Mouse (Mus musculus): Measurements from ENCODE around the gene Coq4. TPM values are rescaled to one million over a fixed set of nuclear protein-coding genes. Genes with fewer than 3 reads are reported as not detected.
A peak's percentile ranks its signal among the peaks of the same experiment; 100 is the strongest.
"Not testable (repeated sequence)": the region's sequence is repeated elsewhere in the genome, so short reads cannot be mapped to it uniquely, and the experiment has no call there.

Gene Coq4
- total RNA-seq (2021) = 10 to 100 TPM; 28.1 to 28.9 TPM

GRCm38 (mm10) chr2:29787104-29787917 is at the start of gene Coq4:
TSS of gene Coq4 (plus strand) at chr2:29787493.
- intact Hi-C loops (cut with DNase I) = no loop called here

GRCm38 (mm10) chr2:29738799-29739198 is 48.5 kb upstream of the Coq4 start:
- intact Hi-C loops (cut with DNase I) = no loop called here

More at GRCm38 (mm10) chr2:29787104-29787917, at the start of gene Coq4:
- DNase-seq (ENCODE audit: low spot score in 2 of 2) = peak; percentile 92 to 96

GRCm38 (mm10) chr2:29739368-29739767 is 47.9 kb upstream of the Coq4 start:
- intact Hi-C loops (cut with DNase I) = no loop called here
- peak; percentile 37 to 44 for DNase-seq (ENCODE audit: low spot score in 2 of 2)

More at GRCm38 (mm10) chr2:29738799-29739198, 48.5 kb upstream of the Coq4 start:
- no peak for DNase-seq (ENCODE audit: low spot score in 2 of 2)

DNA sequence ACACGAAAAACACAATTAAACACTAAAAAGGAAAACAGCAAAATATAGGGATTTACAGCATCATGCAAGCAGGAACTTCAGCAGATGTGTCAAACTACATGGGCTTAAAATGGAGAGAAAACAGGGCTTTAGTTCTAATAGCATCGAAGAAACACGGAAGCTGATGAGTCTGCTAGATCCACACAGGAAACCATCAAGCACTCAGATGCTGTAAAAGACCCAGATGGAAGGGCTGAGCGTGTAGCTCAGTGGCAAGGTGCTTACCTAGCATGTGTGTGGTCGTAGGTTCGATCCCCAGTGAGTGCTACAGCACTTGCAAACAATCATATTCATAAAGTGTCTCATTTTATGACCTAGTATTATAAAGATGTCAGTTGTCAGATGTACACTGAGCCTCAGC is 46.1 kb upstream of the Coq4 start:
- no peak for DNase-seq (ENCODE audit: low spot score in 2 of 2)
- intact Hi-C loops (cut with DNase I) = no loop called here

DNA sequence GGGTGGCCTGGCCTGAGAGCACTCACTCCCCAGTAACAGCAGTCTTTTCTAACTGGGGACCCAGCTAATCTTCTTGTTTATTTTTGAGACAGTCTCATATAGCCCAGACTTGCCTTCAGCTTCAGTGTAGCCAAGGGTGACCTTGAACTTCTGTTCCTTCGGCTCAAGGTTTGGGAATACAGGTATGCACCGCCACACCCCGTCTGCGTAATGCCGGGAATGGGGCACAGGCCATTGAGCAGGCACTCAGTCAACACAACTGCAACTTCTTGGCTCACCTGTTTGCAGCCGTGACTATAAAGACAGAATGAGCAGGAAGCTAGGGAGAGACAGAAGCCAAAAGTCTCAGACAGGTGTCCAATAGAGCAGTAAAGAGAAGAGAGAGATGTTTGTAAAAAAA is 43.0 kb upstream of the Coq4 start:
- intact Hi-C loops (cut with DNase I) = no loop called here
- no peak for DNase-seq (ENCODE audit: low spot score in 2 of 2)

DNA sequence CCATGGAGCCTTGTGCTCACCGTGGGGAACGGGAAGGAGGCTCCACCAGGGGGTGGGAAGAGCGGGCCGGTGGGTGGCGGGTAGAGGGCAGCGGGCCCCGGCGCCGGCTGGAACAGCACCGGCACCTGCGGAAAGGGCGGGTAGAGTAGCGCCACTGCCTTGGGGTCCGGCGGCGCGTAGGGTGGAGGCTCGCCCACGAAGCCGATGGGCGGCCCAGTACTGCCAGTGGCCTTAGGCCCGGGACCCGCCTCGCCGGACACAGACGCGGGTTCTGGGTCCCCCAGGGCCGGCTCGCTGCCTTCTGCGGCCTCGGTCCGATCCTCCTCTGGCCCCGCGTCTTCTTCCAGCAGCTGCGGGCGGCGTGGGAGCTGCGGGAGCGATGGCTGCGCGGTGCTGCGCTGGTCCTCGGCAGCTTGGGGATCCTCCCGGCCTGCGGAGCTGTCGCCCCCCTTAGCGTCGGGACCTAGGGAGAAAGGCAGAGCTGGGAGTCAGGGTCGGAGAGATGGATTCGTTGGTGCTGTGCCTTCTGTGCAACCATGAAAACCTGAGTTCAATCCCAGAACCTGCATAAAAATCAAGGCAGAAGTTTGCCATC is 40.0 kb upstream of the Coq4 start:
- peak; percentile 20 to 23 for DNase-seq (ENCODE audit: low spot score in 2 of 2)

DNA sequence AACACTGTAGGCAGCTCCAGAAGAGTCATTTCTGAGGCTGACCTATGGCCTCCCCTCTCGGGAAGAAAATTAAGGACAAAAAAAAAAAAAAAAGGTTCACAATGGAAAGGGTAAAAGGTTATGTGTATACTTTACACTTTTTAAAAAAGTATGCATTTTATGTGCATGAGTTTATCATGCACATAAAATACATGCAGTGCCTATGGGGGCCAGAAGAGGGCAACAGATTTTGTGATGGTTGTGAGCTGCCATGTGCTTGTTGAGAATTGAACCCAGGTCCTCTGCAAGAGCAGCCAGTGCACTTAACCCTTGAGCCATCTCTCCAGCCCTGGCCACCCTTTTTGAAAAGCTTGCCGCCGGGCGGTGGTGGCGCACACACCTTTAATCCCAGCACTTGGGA is 39.4 kb upstream of the Coq4 start:
- peak in 1 of 2 experiments; percentile 25 for DNase-seq (ENCODE audit: low spot score in 2 of 2)
- intact Hi-C loops (cut with DNase I) = no loop called here

More for the DNA sequence above, 40.0 kb upstream of the Coq4 start:
- intact Hi-C loops (cut with DNase I) = no loop called here

DNA sequence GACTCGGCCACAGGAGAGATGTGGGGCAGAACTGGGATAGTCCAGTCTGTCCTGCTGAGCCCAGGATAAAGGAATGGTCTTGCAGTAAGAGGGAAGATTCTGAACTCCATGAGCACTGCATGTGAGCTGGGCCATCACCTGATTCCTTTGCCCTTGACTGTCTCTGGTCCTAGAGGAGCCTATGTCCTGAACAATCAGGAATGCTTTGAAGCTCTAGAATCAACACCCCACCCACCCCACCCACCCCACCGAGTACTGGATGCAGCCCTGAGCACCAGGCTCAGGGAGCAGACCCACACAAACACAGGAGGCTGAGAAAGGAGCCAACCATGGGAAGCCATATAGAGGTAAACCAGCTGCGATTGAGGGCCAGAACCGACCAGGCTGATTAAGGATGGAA is 38.8 kb upstream of the Coq4 start:
- DNase-seq (ENCODE audit: low spot score in 2 of 2) = no peak
- intact Hi-C loops (cut with DNase I) = no loop called here

GRCm38 (mm10) chr2:29751497-29751896 is 35.8 kb upstream of the Coq4 start, which contains the start of gene Gm13420:
TSS of gene Gm13420 (minus strand) at chr2:29751685.
- intact Hi-C loops (cut with DNase I) = no loop called here
- no peak for DNase-seq (ENCODE audit: low spot score in 2 of 2)

DNA sequence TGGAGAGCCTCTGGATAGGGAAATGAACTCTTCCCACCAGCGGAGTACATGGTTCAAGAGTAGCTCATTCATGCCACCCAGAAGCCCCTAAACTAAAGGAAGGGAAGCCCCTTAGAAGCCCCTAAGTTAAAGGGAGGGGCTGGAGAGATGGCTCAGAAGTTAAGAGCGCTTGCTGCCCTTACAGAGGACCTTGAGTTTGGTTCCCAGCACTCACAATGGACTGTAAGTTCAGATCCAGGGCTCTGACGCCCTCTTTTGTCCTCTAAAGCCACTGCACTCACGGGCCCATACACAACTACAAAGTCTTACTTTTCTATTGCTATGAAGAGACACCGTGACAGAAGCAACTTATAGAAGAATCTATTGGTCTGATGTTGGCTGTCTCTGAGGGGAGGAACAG is 34.9 kb upstream of the Coq4 start:
- intact Hi-C loops (cut with DNase I) = no loop called here
- no peak for DNase-seq (ENCODE audit: low spot score in 2 of 2)

DNA sequence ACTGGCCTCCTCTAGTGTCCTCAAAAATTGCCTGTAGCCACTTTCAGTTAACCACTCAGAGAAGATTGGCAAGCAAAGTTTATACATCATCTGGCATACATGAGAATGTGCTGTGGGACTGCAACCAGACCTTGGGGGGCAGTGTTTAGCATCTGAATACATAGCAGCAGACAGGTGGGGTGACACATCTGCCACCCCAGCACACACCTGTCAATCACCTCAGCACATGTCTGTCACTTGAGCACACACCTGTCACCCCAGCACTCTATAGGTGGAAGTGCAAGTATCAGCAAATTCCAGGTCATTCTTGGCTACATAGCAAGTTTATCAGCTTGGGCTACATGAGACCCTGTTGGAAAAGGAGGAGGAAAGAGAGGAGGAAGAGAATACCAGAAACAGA is 31.6 kb upstream of the Coq4 start:
- intact Hi-C loops (cut with DNase I) = no loop called here
- no peak for DNase-seq (ENCODE audit: low spot score in 2 of 2)

GRCm38 (mm10) chr2:29764831-29765230 is 22.5 kb upstream of the Coq4 start:
- intact Hi-C loops (cut with DNase I) = loop anchor here (2.0 kb wide), 1 partner anchor 94 kb away; no protein-coding TSS in a partner anchor
- DNase-seq (ENCODE audit: low spot score in 2 of 2) = peak; percentile 40 to 55

DNA sequence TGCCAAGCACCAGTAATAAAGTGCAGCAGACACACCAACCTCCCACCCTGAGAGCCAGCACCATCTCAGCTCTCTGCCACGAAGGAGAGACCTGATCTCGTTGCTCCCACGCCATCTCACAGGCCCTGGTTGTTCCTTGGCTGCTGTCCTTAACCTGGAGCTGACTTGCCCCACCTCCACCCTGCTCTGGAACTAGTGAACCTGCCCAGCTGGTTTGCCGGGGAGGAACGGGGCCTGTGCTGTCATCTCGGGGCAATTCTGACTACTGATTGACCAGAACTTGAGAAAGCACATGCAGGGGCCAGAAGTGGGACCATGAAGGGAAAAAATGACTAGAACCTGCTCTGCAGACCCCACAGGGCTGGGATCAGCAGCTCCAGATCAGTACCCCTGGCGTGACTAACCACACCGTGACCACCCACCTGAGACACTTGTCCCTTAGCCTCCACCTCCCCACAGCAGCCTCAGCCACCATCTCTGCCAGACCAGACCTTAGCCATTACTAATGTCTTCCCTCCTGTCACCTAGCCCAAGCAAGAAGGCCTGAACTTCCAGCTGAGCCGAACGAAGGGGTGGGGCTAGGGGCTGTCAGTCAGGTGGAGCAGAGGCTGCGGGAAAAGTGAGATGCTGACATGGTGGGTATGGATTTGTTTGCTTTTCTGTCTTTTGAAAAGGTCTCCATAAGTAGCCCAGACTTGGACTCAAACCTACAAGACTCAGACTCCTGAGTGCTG is 19.1 kb upstream of the Coq4 start:
- intact Hi-C loops (cut with DNase I) = no loop called here
- no peak for DNase-seq (ENCODE audit: low spot score in 2 of 2)

DNA sequence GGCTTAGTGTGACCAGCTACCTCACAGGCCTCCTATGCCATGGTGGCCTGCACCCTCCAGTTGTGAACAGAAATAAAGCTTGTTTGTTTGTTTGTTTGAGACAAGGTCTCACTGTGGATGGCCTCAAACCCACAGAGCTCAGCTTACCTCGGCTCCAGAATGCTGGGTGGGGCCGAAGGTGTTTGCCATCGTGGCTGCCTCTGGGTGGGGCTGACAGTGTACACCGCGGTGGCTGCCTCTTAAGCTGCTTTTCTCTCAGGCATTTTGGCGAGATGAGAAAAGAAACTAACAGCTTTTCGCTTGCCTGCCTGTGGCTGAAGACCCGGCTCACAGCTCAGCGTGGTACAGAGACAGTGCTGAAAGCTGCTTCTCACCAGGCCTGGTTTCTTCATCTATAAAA is 18.4 kb upstream of the Coq4 start:
- intact Hi-C loops (cut with DNase I) = no loop called here

GRCm38 (mm10) chr2:29770162-29770561 is 17.1 kb upstream of the Coq4 start:
- DNase-seq (ENCODE audit: low spot score in 2 of 2) = no peak
- intact Hi-C loops (cut with DNase I) = no loop called here

More for the DNA sequence above, 18.4 kb upstream of the Coq4 start:
- no peak for DNase-seq (ENCODE audit: low spot score in 2 of 2)

DNA sequence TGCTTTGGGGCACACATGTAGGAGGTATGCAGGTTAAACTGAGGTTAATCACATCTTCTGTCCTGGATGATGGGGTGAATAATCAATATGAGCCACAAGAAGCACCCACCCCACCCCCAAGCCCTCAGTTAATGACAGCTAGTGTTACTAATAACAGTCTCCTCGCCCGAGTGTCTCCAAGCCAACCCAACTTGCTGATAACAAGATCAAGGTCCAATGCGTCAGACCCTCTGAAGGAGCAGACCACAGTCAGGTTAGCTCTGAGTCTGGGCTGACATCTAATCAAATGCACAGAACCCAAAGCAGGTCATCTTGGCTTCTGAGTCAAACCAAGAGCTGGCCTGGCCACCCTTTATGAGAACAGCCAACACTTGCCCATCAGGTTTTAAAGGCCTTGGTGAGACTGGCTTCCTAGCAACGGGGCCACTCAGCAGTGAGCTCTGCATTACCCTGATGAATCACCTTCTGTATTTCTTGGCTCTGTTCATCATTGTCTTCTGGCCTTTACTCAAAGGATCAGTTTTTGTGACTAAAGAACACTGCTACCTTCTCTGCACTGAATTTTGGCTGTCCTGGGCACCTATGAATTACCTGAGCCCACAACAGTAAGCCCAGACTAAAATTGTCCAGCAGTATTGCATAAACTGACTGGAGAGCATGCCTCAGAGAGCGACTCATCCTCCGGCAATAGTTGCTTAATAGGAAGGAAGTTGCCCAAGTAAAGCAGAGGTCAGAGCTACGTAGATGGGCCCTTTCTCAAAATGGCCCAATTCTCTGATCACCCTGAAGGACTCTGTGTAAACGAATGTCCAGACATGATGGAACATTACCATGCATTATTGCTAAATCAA is 15.5 kb upstream of the Coq4 start:
- intact Hi-C loops (cut with DNase I) = no loop called here
- no peak for DNase-seq (ENCODE audit: low spot score in 2 of 2)

- DNase-seq (ENCODE audit: low spot score in 2 of 2) = no peak
- intact Hi-C loops (cut with DNase I) = no loop called here
Observed at GRCm38 (mm10) chr2:29773323-29773722, 14.0 kb upstream of the Coq4 start.

DNA sequence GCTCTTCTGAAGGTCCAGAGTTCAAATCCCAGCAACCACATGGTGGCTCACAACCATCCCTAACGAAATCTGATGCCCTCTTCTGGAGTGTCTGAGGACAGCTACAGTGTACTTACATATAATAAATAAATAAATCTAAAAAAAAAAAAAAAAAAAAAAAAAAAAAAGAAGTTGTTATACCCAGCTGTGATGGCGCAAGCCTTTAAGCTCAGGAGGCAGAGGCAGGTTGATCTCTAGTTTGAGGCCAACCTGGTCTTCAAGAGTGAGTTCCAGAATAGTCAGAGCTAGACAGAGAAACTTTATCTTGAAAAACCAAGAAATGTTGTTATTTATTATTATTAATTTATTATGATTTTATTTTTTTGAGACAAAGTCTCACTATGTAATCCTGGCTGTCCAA is 6.0 kb upstream of the Coq4 start:
- DNase-seq (ENCODE audit: low spot score in 2 of 2); intact Hi-C loops (cut with DNase I): not testable (repeated sequence)

DNA sequence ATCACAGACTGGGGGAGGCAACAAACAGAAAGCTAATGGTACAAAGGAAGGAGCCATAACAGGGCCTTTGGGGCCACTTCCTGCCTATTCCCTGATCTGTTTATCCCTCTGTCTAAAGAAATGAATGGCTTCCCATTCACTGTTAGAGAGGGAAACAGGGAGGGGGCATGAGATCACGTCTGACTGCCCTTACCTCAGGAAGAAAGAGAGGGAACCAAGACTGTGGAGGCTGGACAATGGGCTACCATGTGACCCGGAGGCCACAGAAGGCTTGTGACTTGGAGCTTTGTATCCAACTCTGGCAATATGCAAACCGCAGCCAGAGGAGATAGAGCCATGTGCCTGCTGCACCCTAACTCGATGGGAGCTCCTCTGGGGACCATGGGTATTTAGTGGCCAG is 3.0 kb upstream of the Coq4 start:
- DNase-seq (ENCODE audit: low spot score in 2 of 2) = no peak
- intact Hi-C loops (cut with DNase I) = no loop called here
